Mouse (Mus musculus): ENCODE measurements around the gene Defb21.

The Defb21 gene

GRCm38 (mm10) chr2:152572114-152572794 lies at the start of gene Defb21:
Defb21 (plus strand) TSS chr2:152572744.
- DNase-seq (ENCODE audit: low spot score): peak; percentile 18

DNA sequence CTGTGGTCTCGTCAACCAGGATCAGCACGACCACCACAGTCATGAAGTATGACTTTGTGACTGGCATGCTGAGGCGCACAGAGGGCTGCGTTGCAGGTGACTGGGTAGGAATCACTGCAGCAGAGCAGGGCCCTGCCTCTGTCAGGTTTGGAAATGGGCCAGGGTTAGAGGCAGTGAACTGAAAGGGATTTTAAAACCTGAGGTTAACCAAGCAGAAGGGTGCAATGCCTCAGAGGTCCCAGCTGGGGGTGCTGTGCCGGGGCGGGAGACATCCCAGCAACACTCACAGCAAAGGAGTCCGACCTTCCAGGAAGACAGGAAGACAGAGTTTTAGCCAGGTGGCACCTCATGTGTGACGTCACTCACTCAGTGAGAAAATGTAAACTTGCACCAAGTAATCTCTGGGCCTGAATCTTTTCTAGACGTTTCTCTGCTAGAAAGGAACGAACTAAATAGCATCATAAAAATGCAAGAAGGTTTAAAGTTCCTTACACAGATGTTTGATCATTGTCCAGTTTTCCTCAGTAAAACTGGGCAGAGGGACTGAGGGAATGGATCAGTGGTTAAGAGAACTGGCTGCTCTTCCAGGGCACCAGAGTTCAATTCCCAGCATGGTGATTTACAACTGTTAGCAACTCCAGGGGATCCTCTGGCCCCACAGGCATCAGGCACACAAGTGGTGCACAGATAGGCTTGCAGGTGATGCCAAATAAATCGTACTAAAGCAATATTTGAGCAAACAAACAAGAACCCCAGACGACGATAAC lies 32.4 kb upstream of the Defb21 start, which contains the start of gene Defb29:
Defb29 (minus strand) TSS at position 155 of the 767 bp plus-strand sequence.
- peak; percentile 18 for DNase-seq (ENCODE audit: low spot score)

DNA sequence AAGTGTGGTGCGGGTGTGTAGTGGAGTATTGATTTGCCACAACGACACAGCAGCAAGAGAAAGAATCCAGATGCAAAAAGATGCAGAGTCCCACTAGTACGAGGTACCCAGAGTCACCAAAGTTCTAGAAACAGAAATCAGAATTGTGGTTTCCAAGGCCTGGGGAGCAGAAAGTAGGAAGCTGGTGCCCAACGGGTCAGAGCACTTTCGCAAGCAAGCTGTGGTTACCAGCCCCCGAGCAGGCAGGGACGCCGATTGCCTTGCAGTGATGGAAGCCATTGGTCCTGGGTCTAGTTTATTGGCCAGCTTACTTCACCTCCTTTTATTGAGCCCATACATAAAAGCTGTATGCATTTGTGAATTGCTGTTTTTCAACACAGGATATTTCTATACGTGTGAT lies 30.6 kb upstream of the Defb21 start:
- no peak for DNase-seq (ENCODE audit: low spot score)

GRCm38 (mm10) chr2:152542897-152543296 lies 29.6 kb upstream of the Defb21 start:
- DNase-seq (ENCODE audit: low spot score): no peak

DNA sequence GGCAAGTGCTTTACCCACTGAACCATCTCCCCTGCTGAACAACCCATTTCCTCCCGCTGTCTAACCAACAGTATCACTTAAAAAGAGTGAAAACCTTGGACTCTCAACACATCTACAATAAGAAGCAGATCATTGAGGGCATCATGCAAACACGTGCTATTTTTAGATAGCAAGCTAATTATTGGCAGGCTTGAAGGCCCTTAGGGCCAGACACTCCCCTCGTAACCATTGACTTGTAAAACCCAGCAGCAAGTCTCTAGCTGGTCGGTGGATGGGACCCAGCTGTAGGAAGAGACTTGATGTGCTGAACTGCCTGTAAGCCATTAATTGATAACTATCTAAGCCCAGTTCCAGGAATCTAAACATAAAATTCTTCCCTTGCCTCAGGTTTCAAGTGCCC lies 29.1 kb upstream of the Defb21 start:
- no peak for DNase-seq (ENCODE audit: low spot score)

GRCm38 (mm10) chr2:152544691-152545090 lies 27.9 kb upstream of the Defb21 start:
- peak; percentile 70 for DNase-seq (ENCODE audit: low spot score)

DNA sequence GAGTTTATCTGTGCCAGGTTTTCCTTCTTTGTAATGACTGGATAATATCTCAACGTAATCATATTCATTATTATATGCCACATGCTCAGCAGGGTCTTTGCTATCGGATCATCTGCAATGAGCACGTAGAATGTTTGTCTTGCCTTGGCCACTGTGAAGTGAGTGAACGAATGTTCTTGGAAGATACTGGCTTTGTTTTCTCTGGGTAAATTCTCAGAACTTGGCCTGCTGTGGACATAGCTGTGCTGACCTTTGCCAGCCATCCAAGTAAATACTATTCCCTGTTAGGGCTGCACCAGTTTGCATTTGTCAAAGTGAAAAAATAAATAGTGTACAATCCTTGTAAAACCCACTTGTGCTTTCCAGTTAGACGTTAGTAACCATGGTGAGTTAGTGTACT lies 24.4 kb upstream of the Defb21 start:
- DNase-seq (ENCODE audit: low spot score): no peak

DNA sequence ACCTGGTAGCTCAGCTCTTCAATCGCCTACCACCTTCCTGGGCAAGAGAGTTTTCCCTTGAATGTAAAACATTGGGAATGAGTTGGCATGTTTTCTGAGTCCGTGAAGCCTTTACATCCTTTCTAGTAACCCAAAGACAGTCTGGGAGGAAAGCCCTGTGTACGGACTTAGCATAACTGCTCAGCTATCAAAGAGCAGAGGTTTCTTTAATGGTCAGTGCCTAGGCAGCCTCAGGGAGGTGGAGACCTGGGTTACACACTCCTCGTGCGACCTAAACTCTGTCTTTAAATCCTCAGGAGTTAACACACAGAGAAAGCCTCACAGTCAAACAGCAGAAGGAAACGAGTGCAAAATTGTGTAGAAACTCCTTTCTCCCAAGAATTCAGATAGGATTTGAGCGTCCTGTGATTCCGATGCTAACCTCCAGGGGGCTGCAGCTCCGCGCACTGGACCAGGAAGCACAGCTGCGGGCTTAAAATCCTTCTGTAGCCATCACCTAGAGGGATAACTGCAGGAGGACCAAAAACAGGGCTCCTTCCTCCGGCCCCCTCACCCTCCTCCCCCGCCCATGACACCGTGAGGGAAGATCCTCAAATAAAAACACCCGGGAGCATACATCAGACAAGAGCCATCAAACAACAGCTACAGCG lies 18.6 kb upstream of the Defb21 start:
- DNase-seq (ENCODE audit: low spot score): peak; percentile 86

DNA sequence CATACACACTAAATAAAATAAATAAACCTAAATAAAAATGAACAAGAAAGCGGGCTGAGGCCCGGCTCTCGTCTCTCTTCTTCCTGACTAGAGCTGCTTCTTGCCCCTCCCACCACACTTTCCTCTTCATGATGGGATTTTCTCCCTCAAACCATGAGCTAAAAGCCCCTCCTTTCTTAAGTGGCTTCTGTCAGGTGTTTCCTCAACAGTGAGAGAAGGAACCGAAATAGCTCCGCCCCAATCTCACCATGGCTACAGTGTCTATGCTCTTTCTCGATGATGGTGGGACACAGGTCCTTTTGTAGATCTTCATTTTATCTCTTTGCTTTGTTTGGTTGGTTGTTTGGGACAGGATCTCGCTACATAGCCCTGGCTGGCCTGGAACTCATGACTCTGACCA lies 15.9 kb upstream of the Defb21 start:
- DNase-seq (ENCODE audit: low spot score): no peak

GRCm38 (mm10) chr2:152569038-152569437 lies 3.5 kb upstream of the Defb21 start, which contains the start of gene Gm17416:
Gm17416 (plus strand) TSS chr2:152569338.
- no peak for DNase-seq (ENCODE audit: low spot score)

DNA sequence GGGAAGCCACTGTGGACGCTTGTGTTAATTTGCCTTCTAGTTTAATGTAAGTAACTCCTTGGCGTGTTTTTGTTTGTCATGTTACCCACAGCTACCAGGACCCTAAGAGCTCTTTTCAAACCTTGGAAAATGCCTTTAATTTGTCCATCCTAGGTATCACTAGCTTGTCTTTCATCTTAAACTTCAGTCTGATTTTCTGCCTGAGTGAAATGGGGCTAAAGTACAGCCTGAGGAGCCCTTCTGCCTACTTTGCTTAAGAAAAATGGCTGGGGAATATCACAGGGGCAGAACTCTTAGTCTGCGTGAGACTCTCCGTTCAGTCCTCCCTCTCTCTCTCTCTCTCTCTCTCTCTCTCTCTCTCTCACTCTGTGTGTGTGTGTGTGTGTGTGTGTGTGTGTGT lies 2.7 kb upstream of the Defb21 start:
- DNase-seq (ENCODE audit: low spot score): no peak

GRCm38 (mm10) chr2:152570313-152570712 lies 2.2 kb upstream of the Defb21 start:
- no peak for DNase-seq (ENCODE audit: low spot score)

DNA sequence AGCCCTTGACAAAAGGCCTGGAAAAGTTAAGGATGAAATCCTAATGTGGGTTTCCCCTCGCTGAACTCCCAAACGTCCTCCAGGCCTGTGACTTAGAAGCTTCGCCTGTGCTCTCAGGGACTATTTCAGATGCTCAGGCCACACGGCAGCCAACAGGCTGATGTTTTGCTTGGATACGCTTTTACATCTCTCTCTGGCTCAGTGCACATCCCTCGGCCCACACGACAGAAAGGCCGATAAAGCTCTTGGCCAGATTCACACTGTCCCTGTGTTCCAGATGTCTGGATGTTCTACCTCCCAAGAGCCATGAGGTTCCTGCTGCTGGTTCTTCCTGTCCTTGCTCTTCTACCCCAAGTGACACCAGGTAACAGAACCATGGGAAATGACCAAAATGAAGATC lies 940 bp downstream of the Defb21 start:
- no peak for DNase-seq (ENCODE audit: low spot score)

DNA sequence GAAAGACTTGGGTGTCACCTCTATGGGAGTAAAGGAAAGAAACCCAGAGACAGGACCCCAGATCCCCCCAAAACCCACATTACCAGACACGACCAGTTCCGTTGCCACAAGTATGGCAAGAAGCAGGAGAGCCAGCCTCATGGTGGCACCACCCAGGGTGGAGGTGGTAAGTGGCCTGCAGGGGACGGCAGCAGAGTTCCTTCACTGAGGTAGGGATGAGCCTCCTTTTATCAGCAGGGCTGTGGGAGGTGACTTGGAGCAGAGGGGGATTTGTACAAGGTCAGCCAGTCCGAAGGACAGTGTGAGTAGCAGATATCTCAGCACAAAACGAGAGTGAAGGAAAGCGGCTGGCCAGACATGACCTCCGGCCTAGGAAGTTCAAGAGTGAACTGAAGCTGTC lies 7.6 kb downstream of the Defb21 start, which contains the start of gene Defb19:
Defb19 (minus strand) TSS at position 206 of the 400 bp plus-strand sequence.
- no peak for DNase-seq (ENCODE audit: low spot score)

DNA sequence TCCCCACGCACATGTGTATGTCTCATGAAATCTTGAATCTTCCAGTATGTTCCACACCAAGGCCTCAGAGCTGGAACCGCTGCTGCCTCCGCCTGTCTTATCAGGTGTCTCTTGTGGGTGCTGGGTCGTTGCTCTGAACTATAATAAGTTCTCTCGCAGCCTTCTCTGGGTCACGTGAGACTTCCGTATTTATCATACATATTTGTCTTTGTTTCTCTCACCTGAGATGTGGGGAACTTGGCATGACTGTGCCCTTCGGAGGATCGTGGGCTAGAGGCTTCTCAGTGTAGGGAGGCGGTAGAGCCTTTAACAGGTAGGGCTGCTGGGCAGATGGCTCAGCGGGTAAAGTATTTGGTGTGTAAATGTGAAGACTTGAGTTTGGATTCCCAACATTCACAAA lies 8.1 kb downstream of the Defb21 start:
- no peak for DNase-seq (ENCODE audit: low spot score)

DNA sequence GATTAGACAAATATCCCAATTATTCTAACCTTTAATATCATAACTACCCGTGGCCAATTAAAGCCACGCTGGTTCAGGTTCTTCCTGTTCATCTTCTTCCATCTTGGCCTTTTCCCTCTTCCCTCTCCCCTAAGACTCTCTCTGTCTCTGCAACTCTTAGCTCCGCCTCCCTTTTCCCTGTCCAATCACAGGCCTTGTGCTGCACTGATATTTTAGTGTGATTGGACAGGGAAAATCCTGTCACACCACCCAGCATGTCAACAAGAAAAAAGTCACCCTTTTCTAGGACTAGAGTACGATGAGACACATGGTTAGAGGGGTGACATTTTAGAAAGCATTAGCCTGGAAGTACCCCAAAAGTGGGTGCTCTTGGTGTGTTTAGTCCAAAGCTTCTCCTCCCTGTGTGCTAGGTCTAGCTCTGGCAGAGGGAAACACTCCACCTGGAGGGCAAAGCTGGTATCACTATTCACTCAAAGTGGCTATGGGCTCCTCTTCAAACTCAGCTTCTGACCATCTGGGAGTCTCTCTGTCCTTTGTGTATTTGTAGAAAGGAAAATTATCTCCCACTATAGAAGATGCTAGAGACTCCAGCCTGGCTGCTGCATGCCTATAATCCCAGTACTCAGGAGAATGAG lies 14.5 kb downstream of the Defb21 start:
- DNase-seq (ENCODE audit: low spot score): peak; percentile 52

DNA sequence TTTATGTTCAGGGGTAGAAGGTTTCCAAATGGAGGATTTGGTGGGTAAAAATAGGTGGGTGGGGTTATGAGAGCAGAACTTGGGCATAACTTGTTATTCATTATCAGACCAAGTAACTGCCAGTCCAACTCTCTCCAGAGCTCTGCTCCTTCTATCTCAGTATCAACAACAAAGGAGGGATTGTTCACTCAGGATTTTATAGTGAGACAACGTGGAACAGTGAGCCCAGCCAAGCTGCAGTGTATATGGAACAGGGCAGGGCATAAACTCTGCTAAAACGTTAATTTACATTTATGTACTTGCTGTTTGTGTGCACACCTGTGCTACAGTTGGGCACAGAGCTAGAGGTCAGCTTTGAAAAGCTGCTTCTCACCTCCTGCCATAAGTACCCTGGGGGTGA lies 15.9 kb downstream of the Defb21 start:
- DNase-seq (ENCODE audit: low spot score): no peak

DNA sequence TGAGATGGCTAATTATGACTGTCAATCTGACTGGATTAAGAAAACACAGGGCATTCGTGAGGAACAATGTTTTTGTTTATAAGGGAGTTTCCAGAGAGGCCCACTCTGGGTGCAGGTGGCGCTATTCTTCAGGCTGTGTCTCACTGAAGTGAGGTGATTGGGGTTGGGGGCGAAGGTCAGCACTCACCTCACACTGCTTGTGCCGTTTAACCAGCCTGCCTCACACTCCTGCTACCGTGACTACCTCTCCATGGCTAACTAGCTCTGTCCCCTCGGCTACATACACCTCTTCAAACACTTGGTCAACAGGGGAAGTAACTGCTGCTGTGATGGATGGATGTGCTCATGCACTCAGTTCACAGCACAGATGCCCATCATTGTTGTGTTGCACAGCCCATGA lies 16.5 kb downstream of the Defb21 start:
- DNase-seq (ENCODE audit: low spot score): no peak

DNA sequence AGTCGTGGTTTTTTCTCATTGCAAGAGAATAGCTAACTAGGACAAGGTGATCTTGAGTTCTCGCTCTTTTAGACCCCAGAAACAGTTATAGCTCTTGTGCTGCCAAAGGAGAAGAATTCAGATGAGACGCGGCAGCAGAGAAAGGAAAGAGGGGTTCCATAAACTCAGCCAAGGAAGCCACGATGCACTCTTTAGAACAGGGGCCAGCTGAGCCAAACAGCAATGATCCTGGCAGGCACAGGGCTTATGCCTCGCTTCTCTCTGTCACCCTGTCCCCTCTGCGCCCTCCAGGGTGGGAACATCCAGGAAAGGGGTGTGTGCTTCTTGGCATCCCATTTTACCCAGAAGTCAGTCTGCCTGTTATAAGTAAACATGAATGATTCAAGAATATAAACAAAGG lies 26.8 kb downstream of the Defb21 start, which contains the start of gene Defb45:
Defb45 (minus strand) TSS at position 101 of the 400 bp plus-strand sequence.
- no peak for DNase-seq (ENCODE audit: low spot score)

GRCm38 (mm10) chr2:152600076-152600475 lies 27.5 kb downstream of the Defb21 start:
- DNase-seq (ENCODE audit: low spot score): no peak

DNA sequence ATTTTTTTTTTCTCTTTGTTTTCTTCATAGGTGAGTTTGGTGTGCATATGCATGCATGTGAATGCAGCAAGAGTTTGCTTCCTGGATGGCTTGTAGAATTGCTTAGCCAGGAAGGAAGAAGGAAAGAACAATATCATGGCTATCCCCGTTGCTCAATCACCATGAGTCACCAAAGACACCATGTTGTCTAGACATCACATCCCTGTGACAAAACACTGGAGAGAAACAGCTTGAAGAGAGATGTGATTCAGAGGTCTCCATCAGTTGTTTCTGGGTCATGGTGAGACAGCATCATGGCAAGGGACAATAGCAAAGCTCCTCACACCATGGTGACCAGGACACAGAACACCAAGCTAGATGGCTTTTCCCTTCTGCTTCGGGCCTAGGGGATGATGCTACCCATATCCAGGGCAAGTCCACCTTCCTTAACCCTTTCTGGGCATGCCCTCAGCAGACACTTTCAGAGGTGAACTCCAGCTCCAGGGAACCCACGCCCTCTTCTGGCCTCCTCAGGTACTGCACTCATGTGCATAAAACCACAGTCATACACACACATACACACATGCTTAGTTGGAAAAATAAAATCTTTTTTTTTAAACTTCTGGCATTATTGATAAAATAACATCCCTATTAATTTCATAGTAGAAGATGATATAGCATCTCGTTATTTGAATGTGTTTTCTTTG lies 28.9 kb downstream of the Defb21 start:
- no peak for DNase-seq (ENCODE audit: low spot score)

DNA sequence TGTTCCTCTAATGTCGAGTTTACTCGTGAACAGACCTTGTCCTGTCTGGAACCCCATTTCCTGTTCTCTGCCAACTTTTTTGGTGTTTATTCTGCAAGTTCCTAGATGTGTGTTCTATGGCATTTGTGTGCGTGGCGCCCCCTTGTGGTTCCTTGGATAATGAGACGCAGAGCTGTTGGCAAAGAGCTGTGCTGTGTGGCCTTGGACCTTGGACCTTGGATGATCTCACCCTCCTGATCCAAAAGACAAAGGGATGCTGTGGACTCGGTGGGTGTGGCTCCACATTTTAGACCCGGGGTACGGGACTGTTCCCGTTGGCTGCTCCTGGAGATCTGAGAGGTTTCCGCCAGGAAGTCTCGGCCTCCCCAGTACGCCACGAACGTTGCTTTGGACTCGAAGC lies 31.5 kb downstream of the Defb21 start, which contains the start of gene Defb36:
Defb36 (plus strand) TSS at position 271 of the 400 bp plus-strand sequence.
- peak; percentile 67 for DNase-seq (ENCODE audit: low spot score)

All from retina, embryonic 14.5 days (tissue).